Mouse (Mus musculus): ENCODE measurements around the gene 6030468B19Rik. TPM values are rescaled to one million over a fixed set of nuclear protein-coding genes. Genes with fewer than 3 reads are reported as not detected.
A peak's percentile ranks its signal among the peaks of the same experiment; 100 is the strongest.
"Not testable (repeated sequence)": the region's sequence is repeated elsewhere in the genome, so short reads cannot be mapped to it uniquely, and the experiment has no call there.

6030468B19Rik gene
- polyA plus RNA-seq, 1 experiment from 2014 or later, result not detected

DNA sequence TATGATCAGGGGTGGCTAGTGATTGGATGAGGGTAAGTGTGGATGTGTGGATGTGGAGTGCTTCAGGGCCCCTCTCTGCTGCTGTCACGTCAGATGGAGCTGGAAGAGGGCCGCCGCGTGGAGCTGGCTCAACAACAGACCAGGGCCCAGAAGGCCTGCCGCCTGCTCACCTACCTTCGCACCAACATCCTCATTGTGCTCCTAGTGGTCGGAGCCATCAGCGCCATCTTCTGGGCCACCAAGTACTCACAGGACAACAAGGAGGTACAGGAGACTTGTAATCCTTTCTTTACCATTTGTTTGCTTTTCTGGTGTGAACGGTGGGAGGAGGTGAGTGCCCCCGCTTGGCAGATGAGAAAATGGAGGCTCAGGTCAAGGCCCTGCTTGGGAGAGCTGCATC is 11.2 kb upstream of the 6030468B19Rik start:
- DNase-seq (ENCODE audit: low read depth, low spot score) (no peak), ATAC-seq (no peak)
- no peak for TF ChIP-seq CTCF (IDR thresholded peaks at IDR 0.05)
- POLR2A ChIA-PET, result interaction anchor here (1.0 kb wide), 1 partner anchor 39 kb away, joined by 3 read pairs; the partner anchor contains the start of genes Afmid and Tk1
- CTCF ChIA-PET, result no interaction called here
- in situ Hi-C loops (cut with MboI; ENCODE audit: low pct_unique_long_range_greater_than_20kb), result loop anchor here (5.0 to 10.0 kb wide), 2 partner anchors 79 to 401 kb away; no protein-coding TSS in a partner anchor
- no peaks in the 10 kb centered on the region for H3K27me3 ChIP-seq

DNA sequence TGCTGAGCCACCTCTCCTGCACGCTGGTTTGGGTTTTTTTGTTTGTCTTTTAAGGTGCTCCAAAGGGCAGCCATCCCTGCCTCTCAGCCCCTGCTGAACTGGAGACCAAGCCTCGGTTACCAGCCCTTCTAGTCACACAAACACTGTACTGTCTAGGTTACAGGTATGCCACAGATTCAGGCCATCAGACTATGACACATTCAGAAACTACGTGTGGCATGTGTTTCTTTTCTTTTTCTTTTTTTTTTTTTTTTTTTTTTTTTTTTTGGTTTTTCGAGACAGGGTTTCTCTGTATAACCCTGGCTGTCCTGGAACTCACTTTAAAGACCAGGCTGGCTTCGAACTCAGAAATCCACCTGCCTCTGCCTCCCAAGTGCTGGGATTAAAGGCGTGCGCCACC is 9.0 kb upstream of the 6030468B19Rik start:
- CTCF ChIA-PET, result interaction anchor here (0.9 to 3.1 kb wide), 2 partner anchors 11 to 36 kb away, joined by 4 to 19 read pairs; no protein-coding TSS in a partner anchor
- POLR2A ChIA-PET; H3K27me3 ChIP-seq; ATAC-seq; DNase-seq (ENCODE audit: low read depth, low spot score): not testable (repeated sequence)
- in situ Hi-C loops (cut with MboI; ENCODE audit: low pct_unique_long_range_greater_than_20kb), result loop anchor here (5.0 to 10.0 kb wide), 2 partner anchors 81 to 404 kb away; no protein-coding TSS in a partner anchor

DNA sequence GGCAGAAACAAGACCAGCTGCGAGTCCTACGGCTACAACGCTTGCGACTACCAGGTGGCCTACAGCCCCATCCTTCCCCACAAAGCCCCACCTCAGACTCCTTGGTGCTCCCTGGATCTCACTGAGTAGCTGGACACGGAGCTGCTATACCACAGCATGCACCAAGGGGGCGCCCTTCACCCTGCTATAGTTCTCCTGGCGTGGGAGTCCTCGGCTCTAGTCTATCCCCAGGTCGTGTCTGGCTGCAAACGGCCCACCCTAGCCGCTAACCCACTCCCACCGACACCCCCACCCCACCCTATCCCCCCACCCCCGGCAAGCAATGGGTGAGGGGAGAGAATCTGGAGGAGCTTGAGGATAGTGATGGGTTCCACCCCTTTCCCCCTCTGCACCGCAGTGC is 7.2 kb upstream of the 6030468B19Rik start:
- in situ Hi-C loops (cut with MboI; ENCODE audit: low pct_unique_long_range_greater_than_20kb), result no loop called here
- no peaks in the 10 kb centered on the region for H3K27me3 ChIP-seq
- ChIA-PET POLR2A (interaction anchor here (1.1 to 1.5 kb wide), 2 partner anchors 20 to 36 kb away, joined by 3 read pairs; partner anchors contain the start of genes Afmid and Tk1), CTCF (interaction anchor here (1.1 to 3.1 kb wide), 12 partner anchors 16 to 405 kb away, joined by 3 to 19 read pairs (median 5); partner anchors contain the start of genes Gm20708 and Syngr2)
- TF ChIP-seq CTCF (IDR thresholded peaks at IDR 0.05), result peak; percentile 84
- DNase-seq (ENCODE audit: low read depth, low spot score), result no peak
- peak; percentile 59 for ATAC-seq

DNA sequence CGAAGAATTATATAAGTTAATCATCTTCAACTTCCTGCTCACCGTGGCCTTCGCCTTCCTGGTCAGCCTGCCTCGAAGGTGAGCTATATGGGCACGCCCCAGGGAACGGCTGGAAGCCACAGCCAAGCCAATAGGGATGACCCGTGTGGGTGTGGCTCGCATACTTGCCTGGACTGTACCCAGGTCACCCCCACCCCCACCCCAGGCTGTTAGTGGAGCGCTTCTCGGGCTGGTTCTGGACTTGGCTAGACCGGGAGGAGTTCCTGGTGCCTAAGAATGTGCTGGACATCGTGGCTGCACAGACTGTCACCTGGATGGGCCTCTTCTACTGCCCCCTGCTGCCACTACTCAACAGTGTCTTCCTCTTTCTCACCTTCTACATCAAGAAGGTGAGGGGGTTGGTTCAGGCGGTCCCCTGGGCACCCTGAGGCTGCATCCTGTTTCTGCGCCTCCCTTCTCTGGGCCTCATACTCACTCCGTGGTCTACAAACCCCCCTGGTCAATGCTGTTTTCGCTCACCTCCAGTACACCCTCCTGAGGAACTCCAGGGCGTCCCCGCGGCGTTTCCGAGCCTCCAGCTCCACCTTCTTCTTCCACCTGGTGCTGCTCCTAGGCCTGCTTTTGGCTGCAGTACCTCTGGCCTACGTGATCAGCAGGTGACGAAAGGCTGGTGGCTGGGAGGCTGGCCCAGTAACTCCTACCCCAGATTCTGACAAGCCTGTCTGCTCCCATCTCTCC is 6.6 kb upstream of the 6030468B19Rik start:
- no peak for TF ChIP-seq CTCF (IDR thresholded peaks at IDR 0.05)
- ATAC-seq (peak; percentile 44), DNase-seq (ENCODE audit: low read depth, low spot score) (no peak)
- in situ Hi-C loops (cut with MboI; ENCODE audit: low pct_unique_long_range_greater_than_20kb), result no loop called here
- H3K27me3 ChIP-seq, result no peaks in the 10 kb centered on the region
- POLR2A ChIA-PET, result interaction anchor here (1.1 to 1.5 kb wide), 2 partner anchors 20 to 35 kb away, joined by 3 read pairs; partner anchors contain the start of genes Afmid and Tk1
- CTCF ChIA-PET, result interaction anchor here (1.1 to 3.1 kb wide), 9 partner anchors 15 to 406 kb away, joined by 3 to 19 read pairs (median 5); no protein-coding TSS in a partner anchor

DNA sequence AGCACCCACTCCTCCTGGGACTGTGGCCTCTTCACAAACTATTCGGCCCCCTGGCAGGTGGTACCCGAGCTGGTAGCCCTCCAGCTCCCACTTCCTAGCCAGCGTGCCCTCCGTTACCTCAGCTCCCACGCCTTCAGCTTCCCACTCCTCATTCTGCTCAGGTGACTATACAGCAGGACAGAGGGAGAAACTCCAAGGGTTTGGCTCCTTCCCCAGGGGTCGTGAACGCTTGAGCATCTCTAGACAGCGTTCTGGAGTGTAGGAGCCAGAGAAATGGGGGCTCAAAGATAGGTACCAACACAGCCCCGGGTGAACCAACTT is 6.1 kb upstream of the 6030468B19Rik start:
- DNase-seq (ENCODE audit: low read depth, low spot score), result no peak
- ATAC-seq, result no peak
- in situ Hi-C loops (cut with MboI; ENCODE audit: low pct_unique_long_range_greater_than_20kb), result no loop called here
- H3K27me3 ChIP-seq, result no peaks in the 10 kb centered on the region
- no peak for TF ChIP-seq CTCF (IDR thresholded peaks at IDR 0.05)
- CTCF ChIA-PET, result interaction anchor here (3.0 to 3.1 kb wide), 2 partner anchors 26 to 33 kb away, joined by 13 to 19 read pairs; no protein-coding TSS in a partner anchor
- POLR2A ChIA-PET, result no interaction called here

DNA sequence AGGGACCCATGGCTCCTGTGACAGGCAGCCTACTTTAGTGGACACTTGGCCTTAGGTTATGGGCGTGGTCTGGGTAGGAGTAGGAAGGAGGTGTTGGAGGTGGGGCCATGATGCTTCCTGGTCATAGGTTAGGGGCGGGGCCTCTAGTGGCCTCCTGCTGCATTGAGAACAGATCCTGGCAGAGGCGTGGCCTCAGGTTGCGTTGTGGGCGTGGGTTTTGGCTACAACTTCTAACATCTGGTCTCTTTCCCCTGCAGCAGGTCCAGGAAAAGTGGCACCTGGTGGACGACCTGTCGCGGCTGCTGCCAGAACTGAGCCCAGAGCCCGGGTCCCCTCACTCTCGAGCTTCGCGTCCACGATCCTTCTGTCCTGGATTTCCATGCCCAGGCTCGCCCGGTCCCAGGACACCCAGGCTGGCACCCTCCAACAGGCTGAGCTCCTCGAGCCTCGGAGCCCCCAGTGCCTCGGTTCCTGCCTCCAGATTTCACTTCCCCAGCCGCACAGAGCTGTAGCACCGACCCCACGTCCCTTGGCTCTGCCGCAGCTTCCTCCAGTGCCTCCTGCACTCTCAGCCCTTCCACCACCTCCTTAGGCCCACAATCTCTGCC is 5.1 kb upstream of the 6030468B19Rik start:
- in situ Hi-C loops (cut with MboI; ENCODE audit: low pct_unique_long_range_greater_than_20kb), result no loop called here
- H3K27me3 ChIP-seq, result no peaks in the 10 kb centered on the region
- DNase-seq (ENCODE audit: low read depth, low spot score) (no peak), ATAC-seq (no peak)
- TF ChIP-seq CTCF (IDR thresholded peaks at IDR 0.05), result no peak
- CTCF ChIA-PET, result no interaction called here
- POLR2A ChIA-PET, result no interaction called here

DNA sequence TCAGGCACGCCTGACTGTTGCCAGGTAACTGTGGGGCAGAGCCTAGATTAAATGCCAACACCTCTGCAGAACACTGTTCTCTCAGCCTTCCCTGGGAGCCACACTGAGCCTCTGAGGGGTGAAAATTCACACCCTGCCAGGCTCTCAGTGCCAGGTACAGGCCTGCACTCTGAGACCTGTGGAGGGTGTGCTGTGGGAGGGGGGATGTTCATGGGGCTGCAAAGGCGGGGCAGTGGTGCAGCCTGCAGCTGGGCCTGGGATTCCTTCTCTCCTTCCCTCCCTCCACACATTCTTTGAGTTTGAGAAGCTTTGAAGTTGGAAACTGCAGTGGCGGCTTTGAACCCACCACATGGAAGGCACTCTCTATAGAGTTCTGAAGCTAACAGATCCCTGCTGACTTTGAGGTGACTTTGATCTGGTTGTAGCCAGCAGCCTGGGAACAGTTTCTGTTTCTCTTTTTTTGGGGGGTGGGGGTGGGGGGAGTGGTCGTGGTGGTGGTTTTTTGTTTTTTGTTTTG is 3.4 kb upstream of the 6030468B19Rik start:
- no peaks in the 10 kb centered on the region for H3K27me3 ChIP-seq
- ChIA-PET CTCF (no interaction called here), POLR2A (interaction anchor here (2.4 kb wide), 1 partner anchor 16 kb away, joined by 6 read pairs; no protein-coding TSS in a partner anchor)
- in situ Hi-C loops (cut with MboI; ENCODE audit: low pct_unique_long_range_greater_than_20kb), result no loop called here
- ATAC-seq, result no peak
- TF ChIP-seq CTCF (IDR thresholded peaks at IDR 0.05), result no peak
- DNase-seq (ENCODE audit: low read depth, low spot score), result no peak

DNA sequence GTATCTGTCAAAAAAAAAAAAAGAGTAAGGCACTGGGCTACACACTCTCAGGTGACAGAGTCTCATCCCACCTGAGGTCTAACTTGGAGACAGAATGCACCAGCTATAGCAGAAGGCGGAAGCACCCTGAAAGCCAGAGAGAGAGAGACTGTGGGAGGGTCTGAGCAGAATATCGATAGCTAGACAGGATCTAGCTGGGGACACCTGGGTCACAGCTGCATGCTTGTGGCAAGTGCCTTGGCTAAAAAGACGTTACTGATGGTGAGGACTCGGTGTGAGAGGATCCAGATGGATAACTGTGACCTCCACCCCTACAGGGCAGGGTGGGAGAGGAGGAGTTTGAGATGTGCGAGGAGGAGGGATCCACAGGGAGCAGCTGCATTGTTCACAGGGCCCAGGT is 506 bp upstream of the 6030468B19Rik start:
- no peak for TF ChIP-seq CTCF (IDR thresholded peaks at IDR 0.05)
- POLR2A ChIA-PET, result interaction anchor here (0.6 kb wide), 1 partner anchor 208 kb away, joined by 3 read pairs; no protein-coding TSS in a partner anchor
- H3K27me3 ChIP-seq, result no peaks in the 10 kb centered on the region
- in situ Hi-C loops (cut with MboI; ENCODE audit: low pct_unique_long_range_greater_than_20kb), result no loop called here
- DNase-seq (ENCODE audit: low read depth, low spot score) (no peak), ATAC-seq (no peak)
- CTCF ChIA-PET, result interaction anchor here (1.7 kb wide), 1 partner anchor 28 kb away, joined by 4 read pairs; no protein-coding TSS in a partner anchor

DNA sequence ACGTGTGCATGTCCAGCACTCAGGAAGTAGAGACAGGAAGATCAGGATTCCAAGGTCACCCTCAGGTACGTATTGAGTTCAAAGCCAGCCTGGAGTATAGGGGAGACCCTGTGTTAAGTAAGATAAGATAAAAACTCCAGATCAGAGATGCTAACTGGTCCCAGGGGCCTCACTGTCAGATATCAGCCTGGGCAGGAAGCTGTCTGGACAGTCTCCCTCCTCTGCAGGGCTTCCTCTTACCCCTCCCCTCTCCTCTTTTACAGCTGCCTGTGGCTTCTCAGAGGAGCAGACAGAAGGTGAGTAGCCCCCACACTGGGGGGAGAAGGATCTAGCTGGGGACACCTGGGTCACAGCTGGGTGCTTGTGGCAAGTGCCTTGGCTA is 691 bp downstream of the 6030468B19Rik start:
- TF ChIP-seq CTCF (IDR thresholded peaks at IDR 0.05), result no peak
- CTCF ChIA-PET, result interaction anchor here (1.7 kb wide), 1 partner anchor 27 kb away, joined by 4 read pairs; no protein-coding TSS in a partner anchor
- DNase-seq (ENCODE audit: low read depth, low spot score) (no peak), ATAC-seq (no peak)
- H3K27me3 ChIP-seq, result no peaks in the 10 kb centered on the region
- POLR2A ChIA-PET, result interaction anchor here (1.1 kb wide), 1 partner anchor 27 kb away, joined by 3 read pairs; the partner anchor contains the start of genes Afmid and Tk1
- in situ Hi-C loops (cut with MboI; ENCODE audit: low pct_unique_long_range_greater_than_20kb), result no loop called here

DNA sequence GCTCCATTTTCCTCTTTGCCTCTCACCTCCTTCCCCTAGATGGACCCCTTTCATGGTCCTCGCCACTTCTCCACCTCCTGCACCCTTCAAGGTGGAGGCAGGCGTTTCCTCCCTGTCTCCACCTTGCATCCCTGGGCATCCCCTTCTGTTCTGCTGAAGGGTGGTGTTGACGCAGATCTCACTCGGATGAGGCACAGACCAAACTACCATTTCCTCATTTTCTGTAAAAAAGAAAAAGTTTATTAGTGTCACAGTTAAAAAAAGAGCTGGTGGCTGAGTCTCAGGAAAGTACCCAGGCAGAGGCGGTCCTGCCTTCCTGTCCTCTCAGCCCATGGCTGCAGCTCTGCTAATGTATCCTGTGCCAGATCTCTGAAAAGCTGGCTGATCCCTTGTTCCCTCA is 1.7 kb downstream of the 6030468B19Rik start:
- ATAC-seq (no peak), DNase-seq (ENCODE audit: low read depth, low spot score) (no peak)
- ChIA-PET POLR2A (no interaction called here), CTCF (no interaction called here)
- in situ Hi-C loops (cut with MboI; ENCODE audit: low pct_unique_long_range_greater_than_20kb), result no loop called here
- TF ChIP-seq CTCF (IDR thresholded peaks at IDR 0.05), result no peak
- no peaks in the 10 kb centered on the region for H3K27me3 ChIP-seq
